Mouse (Mus musculus) spleen, adult 2 months (tissue): Measurements from ENCODE around the gene Samd13.

Source experiments
- CTCF ChIP-seq: fragments of 200-500 bp; IDR thresholded peaks from 2 replicates; pipeline ENCODE4 v1.5.1; 2011; ENCODE audit warnings: mild to moderate bottlenecking, inconsistent platforms; ENCODE audit not compliant: insufficient read depth, insufficient read length, insufficient replicate concordance; ENCODE audit errors: extremely low read depth
- POLR2A ChIP-seq: fragments of 200-500 bp; IDR thresholded peaks from 2 replicates; pipeline ENCODE4 v1.6.1; 2011; ENCODE audit warnings: low read depth, low read length, inconsistent platforms

- TF ChIP-seq POLR2A (no peak), CTCF (no peak)
Observed at GRCm38 (mm10) chr3:146599198-146599900, 86.0 kb downstream of the Samd13 start.
